Mouse (Mus musculus) macrophage (primary cell): Measurements from ENCODE around the gene Usp20. TPM values are rescaled to one million over a fixed set of nuclear protein-coding genes. Genes with fewer than 3 reads are reported as not detected.

ENCODE experiments used
- H3K27ac ChIP-seq: fragments of 350-480 bp; formaldehyde crosslinking; 2 replicates; pipeline ENCODE4 v1.9.0; 2021
- H3K36me3 ChIP-seq: fragments of 350-480 bp; formaldehyde crosslinking; 2 replicates; pipeline ENCODE4 v1.9.0; 2021; ENCODE audit errors: inconsistent target
- H3K4me3 ChIP-seq: fragments of 350-480 bp; formaldehyde crosslinking; 2 replicates; pipeline ENCODE4 v1.9.0; 2021; ENCODE audit errors: inconsistent target
- H3K79me2 ChIP-seq: fragments of 350-480 bp; formaldehyde crosslinking; 2 replicates; pipeline ENCODE4 v1.9.0; 2021; ENCODE audit errors: inconsistent target
- WGBS: methylation state at CpG from one replicate; pipeline ENCODE4 v1.1.7; 2026; ENCODE audit warnings: inconsistent platforms; ENCODE audit not compliant: missing documents; 5-methylcytosine and 5-hydroxymethylcytosine counted together
- polyA plus RNA-seq: library from polyadenylated mRNA; stranded (reverse); fragments of 250-400 nt; gene quantifications from 3 replicates; pipeline ENCODE4 v1.2.4, GENCODE M21; 2018; ENCODE audit warnings: inconsistent platforms

Gene Usp20
- polyA plus RNA-seq, 1 experiment from 2014 or later, result 2.9 TPM

- no peaks in the 10 kb centered on the region for H3K79me2 ChIP-seq
- H3K4me3 ChIP-seq, result no peak overlapping the region
- no peak overlapping the region for H3K27ac ChIP-seq
- WGBS, result 94% methylated on average over 4 of the region's 5 CpGs
- no peaks in the 10 kb centered on the region for H3K36me3 ChIP-seq
Measured at GRCm38 (mm10) chr2:31006434-31006833, 24.4 kb downstream of the Usp20 start.

GRCm38 (mm10) chr2:31007208-31007607, 25.1 kb downstream of the Usp20 start:
- Histone ChIP-seq H3K4me3 (no peak overlapping the region), H3K27ac (no peak overlapping the region), H3K79me2 (no peaks in the 10 kb centered on the region), H3K36me3 (no peaks in the 10 kb centered on the region)
- WGBS, result 98% methylated on average over 4 of the region's 5 CpGs

GRCm38 (mm10) chr2:31013371-31014120, 31.5 kb downstream of the Usp20 start:
- WGBS, result 87% methylated on average over 12 of the region's 14 CpGs
- H3K79me2 ChIP-seq, result no peaks in the 10 kb centered on the region
- no peak overlapping the region for H3K4me3 ChIP-seq
- H3K27ac ChIP-seq, result no peak overlapping the region
- no peaks in the 10 kb centered on the region; the same call in 1 of the 2 replicates for H3K36me3 ChIP-seq

- no peak overlapping the region for H3K27ac ChIP-seq
- H3K36me3 ChIP-seq, result no peaks in the 10 kb centered on the region; the same call in 1 of the 2 replicates
- WGBS, result 95% methylated on average over 17 of the region's 18 CpGs
- no peak overlapping the region for H3K4me3 ChIP-seq
- H3K79me2 ChIP-seq, result no peaks in the 10 kb centered on the region
Measured at GRCm38 (mm10) chr2:31017625-31018317, 35.7 kb downstream of the Usp20 start.

- Histone ChIP-seq H3K4me3 (no peak overlapping the region), H3K27ac (no peak overlapping the region), H3K79me2 (no peaks in the 10 kb centered on the region), H3K36me3 (no peaks in the 10 kb centered on the region; the same call in 1 of the 2 replicates)
- WGBS, result 96% methylated on average over 7 of the region's 8 CpGs
Measured at GRCm38 (mm10) chr2:31018519-31018918, 36.4 kb downstream of the Usp20 start.

GRCm38 (mm10) chr2:31019011-31019410, 36.9 kb downstream of the Usp20 start:
- Histone ChIP-seq H3K27ac (no peak overlapping the region), H3K4me3 (no peak overlapping the region), H3K36me3 (no peaks in the 10 kb centered on the region; the same call in 1 of the 2 replicates), H3K79me2 (no peaks in the 10 kb centered on the region)
- WGBS, result 92% methylated on average over 8 of the region's 8 CpGs

GRCm38 (mm10) chr2:31020202-31020601, 38.1 kb downstream of the Usp20 start:
- WGBS, result 92% methylated on average over 2 of the region's 2 CpGs
- Histone ChIP-seq H3K36me3 (no peaks in the 10 kb centered on the region; the same call in 1 of the 2 replicates), H3K4me3 (no peak overlapping the region), H3K27ac (no peak overlapping the region), H3K79me2 (no peaks in the 10 kb centered on the region)

- peaks cover 15% of the 10 kb centered on the region; the same call in 1 of the 2 replicates for H3K36me3 ChIP-seq
- 94% methylated on average over 4 of the region's 5 CpGs for WGBS
- H3K79me2 ChIP-seq, result no peaks in the 10 kb centered on the region
Measured at GRCm38 (mm10) chr2:31023940-31024339, 41.9 kb downstream of the Usp20 start.

GRCm38 (mm10) chr2:31024618-31025370, 42.7 kb downstream of the Usp20 start:
- H3K4me3 ChIP-seq, result no peak overlapping the region
- no peaks in the 10 kb centered on the region for H3K79me2 ChIP-seq
- peaks cover 24% of the 10 kb centered on the region for H3K36me3 ChIP-seq
- WGBS, result 37% methylated on average over 5 of the region's 5 CpGs
- peak overlapping the region; percentile 52 for H3K27ac ChIP-seq

More at GRCm38 (mm10) chr2:31023940-31024339, 41.9 kb downstream of the Usp20 start:
- Histone ChIP-seq H3K27ac (no peak overlapping the region), H3K4me3 (no peak overlapping the region)

GRCm38 (mm10) chr2:31025458-31025857, 43.4 kb downstream of the Usp20 start:
- H3K36me3 ChIP-seq, result peaks cover 31% of the 10 kb centered on the region
- WGBS, result 43% methylated on average over 3 of the region's 3 CpGs
- peak overlapping the region; percentile 52 for H3K27ac ChIP-seq
- H3K4me3 ChIP-seq, result no peak overlapping the region
- no peaks in the 10 kb centered on the region for H3K79me2 ChIP-seq

- Histone ChIP-seq H3K79me2 (no peaks in the 10 kb centered on the region), H3K4me3 (no peak overlapping the region), H3K27ac (no peak overlapping the region), H3K36me3 (peaks cover 42% of the 10 kb centered on the region)
- WGBS, result 80% methylated on average over 8 of the region's 8 CpGs
Measured at GRCm38 (mm10) chr2:31026642-31027041, 44.6 kb downstream of the Usp20 start.

- WGBS, result 97% methylated on average over 7 of the region's 7 CpGs
- no peak overlapping the region for H3K27ac ChIP-seq
- H3K36me3 ChIP-seq, result peaks cover 95% of the 10 kb centered on the region
- no peaks in the 10 kb centered on the region for H3K79me2 ChIP-seq
- no peak overlapping the region for H3K4me3 ChIP-seq
Measured at GRCm38 (mm10) chr2:31031972-31032371, 49.9 kb downstream of the Usp20 start.

- Histone ChIP-seq H3K4me3 (no peak overlapping the region), H3K27ac (0 out of 2 replicates have a peak overlapping the region, but pooled peaks have one; percentile 5), H3K79me2 (no peaks in the 10 kb centered on the region), H3K36me3 (peaks cover 92% of the 10 kb centered on the region)
- 92% methylated on average over 5 of the region's 6 CpGs for WGBS
Measured at GRCm38 (mm10) chr2:31036811-31037210, 54.7 kb downstream of the Usp20 start.

- H3K4me3 ChIP-seq, result no peak overlapping the region
- peaks cover 86% of the 10 kb centered on the region for H3K36me3 ChIP-seq
- H3K27ac ChIP-seq, result no peak overlapping the region
- 96% methylated on average over 3 of the region's 3 CpGs for WGBS
- H3K79me2 ChIP-seq, result no peaks in the 10 kb centered on the region
Measured at GRCm38 (mm10) chr2:31040043-31040442, 58.0 kb downstream of the Usp20 start.
